Mouse (Mus musculus): ENCODE data around the gene Coq6. TPM values are rescaled to one million over a fixed set of nuclear protein-coding genes. Genes with fewer than 3 reads are reported as not detected.

Gene Coq6
- total and polyA plus RNA-seq, 2 experiments from 2014 or later: 39.7 to 83.1 TPM

DNA sequence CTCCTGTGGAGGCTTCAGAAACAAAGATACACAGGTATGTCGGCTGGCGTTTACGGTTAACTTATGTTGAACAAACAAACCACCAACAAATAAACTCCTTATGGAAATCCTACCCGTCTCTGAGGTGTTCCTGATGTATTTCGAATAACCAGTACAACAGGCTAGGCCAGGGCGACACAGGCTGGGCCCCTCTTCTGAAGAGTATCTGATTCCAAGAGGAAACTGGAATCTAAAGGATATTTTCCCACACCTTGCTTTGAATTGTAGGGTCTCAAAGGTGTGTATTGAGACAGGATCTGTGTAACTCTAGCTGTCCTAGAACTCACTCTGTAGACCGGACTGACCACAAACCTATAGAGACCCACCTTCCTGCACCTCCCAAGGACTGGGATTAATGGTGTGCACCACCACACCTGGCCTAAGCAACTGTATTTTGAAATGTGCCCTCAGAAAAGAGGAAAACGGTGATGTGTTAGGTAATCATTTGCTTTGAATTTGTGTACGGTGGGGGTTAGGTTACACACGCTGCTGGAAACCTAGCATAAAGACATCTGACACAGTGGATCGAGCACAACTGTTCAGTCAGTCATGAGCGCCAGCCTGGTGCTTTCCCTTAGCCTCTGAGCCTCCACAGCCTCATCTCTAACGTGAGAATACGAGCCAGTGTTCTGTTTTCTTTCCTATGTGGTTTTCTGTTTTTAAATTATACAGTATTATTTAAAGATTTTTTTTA lies 35.7 kb downstream of the Coq6 start:
- Histone ChIP-seq H3K9me3 (ENCODE audit: low read length) (no peaks in the 10 kb centered on the region), H3K27ac (ENCODE audit: low read depth, low read length) (no peak overlapping the region), H3K9ac (no peak overlapping the region), H3K27me3 (ENCODE audit: insufficient read depth, low read length) (no peaks in the 10 kb centered on the region), H3K36me3 (ENCODE audit: insufficient read depth) (no peaks in the 10 kb centered on the region), H3K4me2 (ENCODE audit: low read depth) (no peak overlapping the region), H3K4me1 (ENCODE audit: insufficient read depth) (no peaks in the 10 kb centered on the region), H3K4me3 (ENCODE audit: low read depth, low read length) (no peak overlapping the region)
- DNase-seq (no peak), ATAC-seq (no peak)
- 91% methylated on average over 14 of the region's 14 CpGs for WGBS
- no peak for TF ChIP-seq CTCF (IDR thresholded peaks at IDR 0.05; ENCODE audit: low read depth)

- H3K27me3 ChIP-seq (ENCODE audit: insufficient read depth, low read length): no peaks in the 10 kb centered on the region
- H3K36me3 ChIP-seq (ENCODE audit: insufficient read depth): no peaks in the 10 kb centered on the region
- no peak overlapping the region for H3K27ac ChIP-seq (ENCODE audit: low read depth, low read length)
- no peaks in the 10 kb centered on the region for H3K9me3 ChIP-seq (ENCODE audit: low read length)
- H3K4me1 ChIP-seq (ENCODE audit: insufficient read depth): no peaks in the 10 kb centered on the region
- no peak for TF ChIP-seq CTCF (IDR thresholded peaks at IDR 0.05; ENCODE audit: low read depth)
- no peak for DNase-seq
- H3K4me2 ChIP-seq (ENCODE audit: low read depth): no peak overlapping the region
- H3K9ac ChIP-seq: no peak overlapping the region
- ATAC-seq: no peak
- no peak overlapping the region for H3K4me3 ChIP-seq (ENCODE audit: low read depth, low read length)
Measured at GRCm38 (mm10) chr12:84397685-84398084, 36.2 kb downstream of the Coq6 start.

- no peak overlapping the region for H3K4me3 ChIP-seq (ENCODE audit: low read depth, low read length)
- no peaks in the 10 kb centered on the region for H3K36me3 ChIP-seq (ENCODE audit: insufficient read depth)
- H3K4me1 ChIP-seq (ENCODE audit: insufficient read depth): no peaks in the 10 kb centered on the region
- no peaks in the 10 kb centered on the region for H3K27me3 ChIP-seq (ENCODE audit: insufficient read depth, low read length)
- DNase-seq (no peak), ATAC-seq (no peak)
- WGBS: 90% methylated on average over 5 of the region's 5 CpGs
- no peak overlapping the region for H3K4me2 ChIP-seq (ENCODE audit: low read depth)
- no peak for TF ChIP-seq CTCF (IDR thresholded peaks at IDR 0.05; ENCODE audit: low read depth)
- H3K9me3 ChIP-seq (ENCODE audit: low read length): no peaks in the 10 kb centered on the region
- no peak overlapping the region for H3K9ac ChIP-seq
- no peak overlapping the region for H3K27ac ChIP-seq (ENCODE audit: low read depth, low read length)
Measured at GRCm38 (mm10) chr12:84398629-84399028, 37.2 kb downstream of the Coq6 start.

- ATAC-seq (no peak), DNase-seq (no peak)
- H3K4me3 ChIP-seq (ENCODE audit: low read depth, low read length): no peak overlapping the region
- H3K4me1 ChIP-seq (ENCODE audit: insufficient read depth): no peaks in the 10 kb centered on the region
- 85% methylated on average over 9 of the region's 9 CpGs for WGBS
- no peak overlapping the region for H3K27ac ChIP-seq (ENCODE audit: low read depth, low read length)
- no peak overlapping the region for H3K9ac ChIP-seq
- no peak for TF ChIP-seq CTCF (IDR thresholded peaks at IDR 0.05; ENCODE audit: low read depth)
- no peak overlapping the region for H3K4me2 ChIP-seq (ENCODE audit: low read depth)
- no peaks in the 10 kb centered on the region for H3K36me3 ChIP-seq (ENCODE audit: insufficient read depth)
- H3K27me3 ChIP-seq (ENCODE audit: insufficient read depth, low read length): no peaks in the 10 kb centered on the region
- no peaks in the 10 kb centered on the region for H3K9me3 ChIP-seq (ENCODE audit: low read length)
Measured at GRCm38 (mm10) chr12:84399135-84399534, 37.7 kb downstream of the Coq6 start.

DNA sequence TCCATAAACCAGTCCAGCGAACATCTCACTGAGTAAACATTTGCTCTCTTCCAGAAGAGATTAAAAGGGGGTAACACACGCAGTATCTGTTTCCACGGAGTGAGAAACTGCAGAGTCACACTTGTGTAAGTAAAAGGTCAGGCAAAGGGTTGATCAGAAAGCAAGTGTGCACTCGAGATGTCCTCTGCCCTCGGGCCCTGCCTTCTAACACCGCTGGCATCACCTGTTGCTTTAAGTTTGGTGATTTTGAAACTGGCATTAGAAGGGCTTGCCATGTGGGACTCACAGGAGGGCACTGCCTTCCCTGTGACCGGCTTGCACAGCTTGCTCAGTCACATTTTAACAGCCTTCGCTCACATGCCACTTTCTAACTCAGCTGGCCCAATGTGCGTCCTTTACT lies 38.2 kb downstream of the Coq6 start:
- DNase-seq (no peak), ATAC-seq (no peak)
- H3K9ac ChIP-seq: no peak overlapping the region
- no peaks in the 10 kb centered on the region for H3K4me1 ChIP-seq (ENCODE audit: insufficient read depth)
- WGBS: 85% methylated on average over 9 of the region's 9 CpGs
- no peaks in the 10 kb centered on the region for H3K9me3 ChIP-seq (ENCODE audit: low read length)
- H3K36me3 ChIP-seq (ENCODE audit: insufficient read depth): no peaks in the 10 kb centered on the region
- H3K4me3 ChIP-seq (ENCODE audit: low read depth, low read length): no peak overlapping the region
- no peak overlapping the region for H3K27ac ChIP-seq (ENCODE audit: low read depth, low read length)
- H3K4me2 ChIP-seq (ENCODE audit: low read depth): no peak overlapping the region
- no peak for TF ChIP-seq CTCF (IDR thresholded peaks at IDR 0.05; ENCODE audit: low read depth)
- no peaks in the 10 kb centered on the region for H3K27me3 ChIP-seq (ENCODE audit: insufficient read depth, low read length)

- no peak overlapping the region for H3K4me2 ChIP-seq (ENCODE audit: low read depth)
- H3K36me3 ChIP-seq (ENCODE audit: insufficient read depth): no peaks in the 10 kb centered on the region
- H3K9me3 ChIP-seq (ENCODE audit: low read length): no peaks in the 10 kb centered on the region
- H3K4me3 ChIP-seq (ENCODE audit: low read depth, low read length): no peak overlapping the region
- ATAC-seq (no peak), DNase-seq (no peak)
- no peaks in the 10 kb centered on the region for H3K27me3 ChIP-seq (ENCODE audit: insufficient read depth, low read length)
- H3K9ac ChIP-seq: no peak overlapping the region
- H3K4me1 ChIP-seq (ENCODE audit: insufficient read depth): no peaks in the 10 kb centered on the region
- no peak for TF ChIP-seq CTCF (IDR thresholded peaks at IDR 0.05; ENCODE audit: low read depth)
- H3K27ac ChIP-seq (ENCODE audit: low read depth, low read length): no peak overlapping the region
- 86% methylated on average over 3 of the region's 3 CpGs for WGBS
Measured at GRCm38 (mm10) chr12:84400068-84400467, 38.6 kb downstream of the Coq6 start.

- Histone ChIP-seq H3K27me3 (ENCODE audit: insufficient read depth, low read length) (no peaks in the 10 kb centered on the region), H3K4me3 (ENCODE audit: low read depth, low read length) (no peak overlapping the region), H3K9me3 (ENCODE audit: low read length) (no peaks in the 10 kb centered on the region), H3K36me3 (ENCODE audit: insufficient read depth) (no peaks in the 10 kb centered on the region), H3K4me2 (ENCODE audit: low read depth) (no peak overlapping the region), H3K27ac (ENCODE audit: low read depth, low read length) (no peak overlapping the region), H3K4me1 (ENCODE audit: insufficient read depth) (no peaks in the 10 kb centered on the region), H3K9ac (no peak overlapping the region)
- TF ChIP-seq CTCF (IDR thresholded peaks at IDR 0.05; ENCODE audit: low read depth): no peak
- no peak for ATAC-seq
- WGBS: 72% methylated on average over 3 of the region's 3 CpGs
- no peak for DNase-seq
Measured at GRCm38 (mm10) chr12:84400653-84401052, 39.2 kb downstream of the Coq6 start.
